Mouse (Mus musculus) megakaryocyte-erythroid progenitor cell, adult 5-6 weeks (primary cell): Measurements from ENCODE around the gene Prr15. TPM values are rescaled to one million over a fixed set of nuclear protein-coding genes. Genes with fewer than 3 reads are reported as not detected.

Source experiments
- ATAC-seq: replicated peaks from 2 replicates; pipeline ENCODE4 v1.8.0; 2016; ENCODE audit warnings: mild to moderate bottlenecking, inconsistent platforms; ENCODE audit not compliant: severe bottlenecking, poor library complexity, low FRiP score, low TSS enrichment
- total RNA-seq, 2 experiments: library from RNA; stranded (forward) in 1 of 2; stranded (reverse) in 1 of 2; fragments of 200-1000, 215-1000 nt in 1 of 2; fragments of >200 nt in 1 of 2; fragmentation: Nextera tagmentation in 1 of 2; gene quantifications; 2 replicates each; pipeline ENCODE4 v1.2.3; 2014 to 2017

Prr15 gene
- total RNA-seq, 2 experiments from 2014 or later: 0.52 TPM; not detected in 1

GRCm38 (mm10) chr6:54329598-54329997 lies 4.0 kb downstream of the Prr15 start:
- ATAC-seq: no peak

- no peak for ATAC-seq
These were observed 4.5 kb downstream of the Prr15 start for GRCm38 (mm10) chr6:54330166-54330565.

- ATAC-seq: no peak
These were observed 6.1 kb downstream of the Prr15 start for GRCm38 (mm10) chr6:54331765-54332164.

- ATAC-seq: no peak
These were observed 6.6 kb downstream of the Prr15 start for GRCm38 (mm10) chr6:54332203-54332602.

GRCm38 (mm10) chr6:54333116-54333651 lies 7.5 kb downstream of the Prr15 start:
- ATAC-seq: no peak

- ATAC-seq: no peak
These were observed 8.2 kb downstream of the Prr15 start for GRCm38 (mm10) chr6:54333652-54334396.

GRCm38 (mm10) chr6:54337321-54337720 lies 11.7 kb downstream of the Prr15 start:
- ATAC-seq: no peak

GRCm38 (mm10) chr6:54341133-54341532 lies 15.5 kb downstream of the Prr15 start:
- no peak for ATAC-seq

GRCm38 (mm10) chr6:54342223-54342622 lies 16.6 kb downstream of the Prr15 start:
- ATAC-seq: no peak

GRCm38 (mm10) chr6:54351860-54352259 lies 26.2 kb downstream of the Prr15 start:
- ATAC-seq: 0 out of 2 replicates have a peak, but pooled peaks have one; percentile 32

GRCm38 (mm10) chr6:54352931-54353690 lies 27.5 kb downstream of the Prr15 start:
- peak; percentile 61 for ATAC-seq

GRCm38 (mm10) chr6:54353698-54354097 lies 28.1 kb downstream of the Prr15 start:
- no peak for ATAC-seq

GRCm38 (mm10) chr6:54355626-54356025 lies 30.0 kb downstream of the Prr15 start:
- ATAC-seq: no peak

- no peak for ATAC-seq
These were observed 37.1 kb downstream of the Prr15 start for GRCm38 (mm10) chr6:54362526-54363324.

- ATAC-seq: 0 out of 2 replicates have a peak, but pooled peaks have one; percentile 59
These were observed 38.9 kb downstream of the Prr15 start for GRCm38 (mm10) chr6:54364406-54365136.

- peak; percentile 57 for ATAC-seq
These were observed 41.0 kb downstream of the Prr15 start for GRCm38 (mm10) chr6:54366607-54367006.

GRCm38 (mm10) chr6:54368071-54368470 lies 42.4 kb downstream of the Prr15 start:
- ATAC-seq: peak; percentile 83

- ATAC-seq: no peak
These were observed 44.4 kb downstream of the Prr15 start for GRCm38 (mm10) chr6:54369913-54370542.

- ATAC-seq: no peak
These were observed 46.2 kb downstream of the Prr15 start for GRCm38 (mm10) chr6:54371874-54372273.
